Mouse (Mus musculus): ENCODE measurements around the gene Hoxa7. TPM values are rescaled to one million over a fixed set of nuclear protein-coding genes. Genes with fewer than 3 reads are reported as not detected.
A peak's percentile ranks its signal among the peaks of the same experiment; 100 is the strongest.

Hoxa7 gene
- polyA plus RNA-seq, 1 experiment from 2014 or later: not detected

DNA sequence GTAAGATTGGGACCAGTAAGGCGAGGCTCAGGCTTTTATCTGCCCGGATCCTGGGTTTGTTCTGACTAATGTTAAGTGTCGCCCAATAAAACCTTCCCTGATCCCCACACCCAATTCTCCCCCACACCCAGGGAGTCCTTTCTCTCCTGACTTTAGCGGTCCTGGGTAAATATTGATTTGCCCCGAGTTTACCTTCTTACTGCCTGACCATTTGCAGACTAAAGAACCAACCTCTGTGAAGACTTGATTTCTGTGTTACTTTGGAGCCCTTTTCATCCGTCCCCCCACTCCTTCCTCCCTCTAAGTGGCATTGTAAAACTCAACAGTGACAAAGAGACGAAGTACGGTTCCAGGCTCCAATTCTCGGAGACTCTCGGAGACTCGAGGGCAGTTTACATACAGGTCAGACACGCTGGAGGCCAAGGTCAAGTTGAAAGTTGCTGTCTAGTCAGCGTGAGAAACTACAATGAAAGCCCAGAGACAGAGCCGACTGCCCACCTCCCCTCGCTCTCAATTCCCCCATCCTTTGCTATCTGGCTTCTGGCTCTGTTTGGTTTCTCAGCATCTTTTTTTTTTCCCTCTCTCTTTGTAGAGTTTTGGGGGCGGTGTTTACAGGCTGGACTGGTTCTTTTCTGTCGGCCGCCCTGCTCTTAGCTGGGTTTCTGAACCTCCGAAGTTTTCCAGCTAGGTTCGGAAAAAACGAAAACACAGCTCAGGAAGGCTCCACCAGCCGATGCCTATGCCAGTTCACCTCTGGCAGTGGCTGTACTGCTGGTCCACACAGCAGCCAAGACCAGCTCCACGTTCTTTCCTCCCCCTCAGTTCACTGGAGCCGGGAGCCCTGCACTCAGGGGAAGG, 41.0 kb upstream of the Hoxa7 start:
- Histone ChIP-seq H3K9me3 (replicated peaks) (no peaks in the 10 kb centered on the region), H3K36me3 (no peaks in the 10 kb centered on the region), H3K27me3 (ENCODE audit: low read depth, poor library complexity, severe bottlenecking) (peaks cover 100% of the 10 kb centered on the region), H3K4me1 (peaks cover 15% of the 10 kb centered on the region), H3K4me3 (no peak overlapping the region), H3K27ac (replicated peaks) (no peak overlapping the region)
- DNase-seq (ENCODE audit: low spot score): peak; percentile 54
- WGBS: 2% methylated on average over 24 of the region's 24 CpGs

DNA sequence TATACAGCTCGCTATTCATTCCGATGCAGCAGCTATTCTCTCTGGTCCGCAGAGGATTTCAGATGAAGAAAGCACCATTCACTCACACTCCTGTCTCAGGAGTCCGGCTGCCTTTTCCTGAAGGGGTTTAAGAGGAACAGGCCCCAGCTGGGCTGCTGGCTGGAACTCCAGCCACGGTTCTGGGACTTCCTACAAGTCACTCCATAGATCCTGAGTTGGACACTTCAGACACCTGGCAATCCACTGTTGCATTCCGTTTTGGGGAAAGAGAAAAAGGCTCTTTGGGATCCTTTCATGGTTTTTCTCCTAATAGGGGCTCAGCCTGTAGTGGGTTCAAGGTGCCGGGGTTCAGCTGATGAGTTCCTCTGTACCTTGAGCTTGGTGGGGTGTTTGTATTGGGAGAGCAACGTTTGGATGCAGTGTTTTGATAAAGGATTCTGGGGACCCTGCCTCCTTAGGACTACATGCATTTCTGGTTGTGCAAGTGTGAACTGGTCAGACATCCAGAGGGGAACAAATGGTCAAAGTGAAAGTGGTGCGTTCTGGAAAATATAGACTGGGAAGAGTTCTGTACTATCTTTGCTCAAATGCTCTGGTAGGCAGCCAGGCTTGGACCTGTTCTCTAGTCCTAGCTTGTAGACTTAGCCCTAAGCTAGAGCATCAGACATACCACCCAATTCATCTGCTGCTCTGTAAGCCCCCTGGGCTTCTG, 40.3 kb upstream of the Hoxa7 start:
- H3K4me3 ChIP-seq: no peak overlapping the region
- DNase-seq (ENCODE audit: low spot score): peak; percentile 49
- H3K27ac ChIP-seq (replicated peaks): no peak overlapping the region
- WGBS: 3% methylated on average over 9 of the region's 9 CpGs
- H3K9me3 ChIP-seq (replicated peaks): no peaks in the 10 kb centered on the region
- peaks cover 15% of the 10 kb centered on the region for H3K4me1 ChIP-seq
- no peaks in the 10 kb centered on the region for H3K36me3 ChIP-seq
- peaks cover 100% of the 10 kb centered on the region for H3K27me3 ChIP-seq (ENCODE audit: low read depth, poor library complexity, severe bottlenecking)

DNA sequence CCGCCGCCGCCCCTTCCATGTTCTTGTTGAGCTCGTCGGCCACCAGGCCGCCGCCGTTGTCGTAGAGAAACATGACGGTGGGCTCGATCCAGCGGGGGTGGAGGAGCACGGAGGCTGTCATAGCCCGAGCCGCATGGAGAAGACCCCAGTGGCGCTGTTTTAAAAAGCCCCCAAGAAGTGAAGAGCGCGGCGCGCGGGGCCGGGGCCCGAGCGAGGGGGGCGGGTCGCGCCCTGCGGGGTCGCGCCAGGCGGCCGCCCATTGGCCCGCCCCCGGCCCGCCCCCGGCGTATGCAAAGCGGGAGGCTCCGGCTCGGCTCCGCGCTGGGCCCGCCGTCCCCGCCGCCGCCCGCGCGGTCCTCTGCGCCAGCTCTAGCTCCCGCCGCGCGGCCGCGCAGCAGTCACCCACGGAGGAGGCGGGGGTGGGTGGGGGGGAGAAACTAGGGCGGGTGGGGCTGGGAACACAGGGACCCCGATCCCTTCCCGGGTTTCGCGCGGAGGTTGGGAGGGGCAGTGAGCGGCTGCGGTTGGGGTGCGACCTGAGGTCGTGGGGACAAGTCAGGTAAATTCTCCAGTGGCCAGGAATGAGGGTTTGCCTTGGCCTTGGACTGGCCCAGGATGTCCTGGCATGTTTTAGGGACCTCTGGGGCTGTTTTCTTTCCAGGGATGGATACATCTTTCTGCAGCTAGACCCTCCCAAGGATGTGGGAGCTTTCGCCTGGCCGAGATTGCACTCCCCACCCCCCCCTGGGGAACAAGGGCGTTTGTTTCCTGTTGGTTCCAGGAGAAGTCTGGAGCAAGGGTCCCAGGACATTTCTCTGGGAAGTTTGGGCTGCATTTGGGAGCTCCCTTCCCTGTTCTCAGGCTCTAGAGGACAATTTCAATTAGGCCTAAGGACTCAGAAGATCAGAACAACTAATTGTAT, 39.3 kb upstream of the Hoxa7 start, which contains the start of gene Hoxa13:
TSS of gene Hoxa13 (minus strand) at position 227 of the 922 bp plus-strand sequence.
- Histone ChIP-seq H3K4me3 (peak within 1 kb of the TSS; percentile 44), H3K36me3 (no peaks in the 10 kb centered on the region), H3K27me3 (ENCODE audit: low read depth, poor library complexity, severe bottlenecking) (peaks cover 100% of the 10 kb centered on the region), H3K4me1 (peaks cover 15% of the 10 kb centered on the region), H3K27ac (replicated peaks) (no peak within 1 kb of the TSS), H3K9me3 (replicated peaks) (no peaks in the 10 kb centered on the region)
- 0% methylated on average over 57 of the region's 72 CpGs for WGBS
- DNase-seq (ENCODE audit: low spot score): peak; percentile 67

DNA sequence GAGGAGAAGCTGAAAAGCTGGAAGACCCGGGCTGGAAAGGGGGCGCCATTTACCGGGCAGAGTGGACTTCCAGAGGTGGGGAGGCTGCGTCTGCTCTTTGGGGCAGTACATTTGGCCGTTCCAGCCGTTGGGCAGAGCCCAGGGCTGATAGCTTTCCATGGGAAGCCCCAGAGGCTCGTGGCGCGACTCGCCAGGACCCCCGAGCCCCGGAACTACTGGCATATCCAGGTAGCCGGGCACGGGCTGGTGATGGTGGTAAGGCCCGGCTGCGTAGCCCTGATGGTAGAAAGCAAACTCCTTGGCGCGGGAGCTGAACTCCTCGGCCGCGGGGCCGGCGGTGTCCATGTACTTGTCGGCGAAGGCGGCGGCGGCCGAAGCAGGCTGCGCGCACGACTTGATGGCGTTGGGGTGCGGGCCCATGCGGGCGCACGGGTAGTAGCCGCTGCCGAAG, 38.2 kb upstream of the Hoxa7 start:
- 1% methylated on average over 37 of the region's 39 CpGs for WGBS
- Histone ChIP-seq H3K4me1 (peaks cover 15% of the 10 kb centered on the region), H3K27me3 (ENCODE audit: low read depth, poor library complexity, severe bottlenecking) (peaks cover 100% of the 10 kb centered on the region), H3K9me3 (replicated peaks) (no peaks in the 10 kb centered on the region), H3K4me3 (peak overlapping the region; percentile 21), H3K36me3 (no peaks in the 10 kb centered on the region), H3K27ac (replicated peaks) (no peak overlapping the region)
- peak; percentile 60 for DNase-seq (ENCODE audit: low spot score)

DNA sequence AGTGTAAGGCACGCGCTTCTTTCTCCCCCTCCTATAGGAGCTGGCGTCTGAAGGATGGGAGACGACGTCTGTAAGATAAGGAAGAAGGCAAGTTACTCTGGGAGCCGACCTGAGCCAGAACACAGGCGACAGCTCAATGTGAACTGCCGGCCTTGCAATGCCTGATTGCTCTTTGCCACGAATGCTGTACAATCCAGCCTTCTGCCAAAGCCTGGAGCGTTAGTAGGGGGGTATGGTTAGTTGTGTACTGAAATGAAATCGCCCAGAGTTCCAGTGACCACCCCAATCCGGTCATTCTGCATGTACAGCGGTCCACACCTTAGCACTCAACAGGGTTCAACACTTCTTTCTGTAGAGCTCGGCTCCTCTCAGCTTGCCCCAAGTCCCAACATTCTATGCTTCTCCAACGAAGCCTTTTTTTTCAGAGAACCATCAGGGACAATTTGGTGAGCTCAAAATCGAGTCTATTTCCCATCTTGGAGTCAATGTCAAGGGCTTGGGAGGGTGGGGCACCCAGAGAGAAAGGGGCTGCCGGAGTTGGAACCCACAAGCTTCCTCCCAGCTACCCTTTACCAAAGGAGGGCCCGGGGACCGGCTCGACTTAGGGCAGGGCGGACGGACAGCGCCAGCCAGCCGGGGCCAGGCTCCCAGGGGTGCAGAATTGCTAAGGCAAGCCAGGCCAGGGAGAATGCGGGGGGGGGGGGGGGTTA, 37.6 kb upstream of the Hoxa7 start:
- DNase-seq (ENCODE audit: low spot score): peak; percentile 63
- WGBS: under 1% methylated on average over 24 of the region's 25 CpGs
- Histone ChIP-seq H3K27ac (replicated peaks) (no peak overlapping the region), H3K4me3 (no peak overlapping the region), H3K27me3 (ENCODE audit: low read depth, poor library complexity, severe bottlenecking) (peaks cover 100% of the 10 kb centered on the region), H3K4me1 (peaks cover 15% of the 10 kb centered on the region), H3K9me3 (replicated peaks) (no peaks in the 10 kb centered on the region), H3K36me3 (no peaks in the 10 kb centered on the region)

DNA sequence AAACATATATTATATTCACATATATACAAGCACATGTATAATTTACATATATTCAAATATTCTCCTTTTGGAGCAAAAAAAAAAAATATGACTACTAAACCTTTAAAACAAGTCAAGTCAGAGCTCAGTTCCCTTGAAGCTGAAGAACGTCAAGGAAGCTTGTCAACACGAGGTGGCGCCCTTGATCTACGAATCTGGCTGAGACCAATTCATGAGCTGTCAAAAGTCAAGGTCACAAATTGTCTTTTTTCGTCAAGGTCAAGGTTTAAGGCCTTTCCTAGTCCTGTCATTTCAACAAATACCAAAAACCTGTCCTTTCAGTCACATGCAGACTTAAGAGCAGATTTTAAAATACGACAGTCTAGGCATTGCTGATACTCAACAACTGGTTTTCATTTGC, 35.3 kb upstream of the Hoxa7 start:
- Histone ChIP-seq H3K27ac (replicated peaks) (no peak overlapping the region), H3K9me3 (replicated peaks) (no peaks in the 10 kb centered on the region), H3K36me3 (no peaks in the 10 kb centered on the region), H3K27me3 (ENCODE audit: low read depth, poor library complexity, severe bottlenecking) (peaks cover 100% of the 10 kb centered on the region), H3K4me1 (peaks cover 20% of the 10 kb centered on the region), H3K4me3 (no peak overlapping the region)
- DNase-seq (ENCODE audit: low spot score): peak; percentile 80
- 2% methylated on average over 6 of the region's 6 CpGs for WGBS

DNA sequence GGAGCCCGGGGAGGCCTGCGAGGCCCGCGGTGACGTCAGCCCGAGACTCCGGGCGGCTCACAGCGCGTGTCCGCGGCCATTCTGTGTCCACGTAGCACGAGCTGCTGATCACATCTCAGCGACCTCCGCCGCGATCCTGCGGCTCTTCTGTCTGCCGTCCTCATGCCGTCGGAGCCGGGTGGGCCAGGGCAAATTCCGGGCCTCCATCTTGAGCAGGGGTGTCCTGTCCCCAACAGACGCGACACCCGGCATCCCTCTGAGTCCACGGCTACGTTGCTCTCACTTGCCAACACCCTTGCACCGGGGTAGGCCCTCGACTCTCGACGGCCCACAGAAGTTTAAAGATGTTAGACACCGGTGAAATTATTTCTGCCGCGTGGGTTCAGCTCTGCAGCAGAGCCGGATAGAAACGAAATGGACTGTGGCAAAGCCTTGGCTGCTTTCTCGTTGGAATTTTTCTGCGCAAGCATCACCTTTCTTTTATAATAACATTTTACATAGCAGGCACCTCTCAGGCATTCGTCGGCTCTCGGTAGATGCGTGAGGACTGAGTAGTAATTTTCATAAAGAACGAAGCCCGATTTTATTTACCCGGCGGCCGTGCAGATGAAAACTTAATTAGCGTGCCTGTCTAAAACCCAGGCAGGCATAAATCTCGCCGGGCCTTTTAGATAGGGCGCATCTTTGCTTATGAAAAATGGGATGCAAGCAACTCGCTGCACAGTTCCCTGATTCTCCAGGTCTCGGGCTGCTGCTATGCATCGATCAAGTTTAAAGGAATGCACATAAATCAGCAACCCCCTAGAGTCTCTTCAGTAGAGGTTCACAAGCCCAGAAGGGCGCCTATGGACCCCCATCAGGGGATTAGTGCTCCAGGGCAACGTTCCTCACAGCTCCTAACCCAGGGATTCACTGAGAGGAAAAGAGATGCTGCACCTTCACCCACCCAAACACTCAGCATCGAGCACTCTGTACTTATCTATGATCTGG, 32.2 kb upstream of the Hoxa7 start:
- peak; percentile 63 for DNase-seq (ENCODE audit: low spot score)
- Histone ChIP-seq H3K36me3 (no peaks in the 10 kb centered on the region), H3K9me3 (replicated peaks) (no peaks in the 10 kb centered on the region), H3K27me3 (ENCODE audit: low read depth, poor library complexity, severe bottlenecking) (peaks cover 100% of the 10 kb centered on the region), H3K4me1 (peaks cover 5% of the 10 kb centered on the region), H3K27ac (replicated peaks) (no peak overlapping the region), H3K4me3 (peak overlapping the region; percentile 17; the same call in 1 of the 2 replicates)
- WGBS: under 1% methylated on average over 59 of the region's 59 CpGs

DNA sequence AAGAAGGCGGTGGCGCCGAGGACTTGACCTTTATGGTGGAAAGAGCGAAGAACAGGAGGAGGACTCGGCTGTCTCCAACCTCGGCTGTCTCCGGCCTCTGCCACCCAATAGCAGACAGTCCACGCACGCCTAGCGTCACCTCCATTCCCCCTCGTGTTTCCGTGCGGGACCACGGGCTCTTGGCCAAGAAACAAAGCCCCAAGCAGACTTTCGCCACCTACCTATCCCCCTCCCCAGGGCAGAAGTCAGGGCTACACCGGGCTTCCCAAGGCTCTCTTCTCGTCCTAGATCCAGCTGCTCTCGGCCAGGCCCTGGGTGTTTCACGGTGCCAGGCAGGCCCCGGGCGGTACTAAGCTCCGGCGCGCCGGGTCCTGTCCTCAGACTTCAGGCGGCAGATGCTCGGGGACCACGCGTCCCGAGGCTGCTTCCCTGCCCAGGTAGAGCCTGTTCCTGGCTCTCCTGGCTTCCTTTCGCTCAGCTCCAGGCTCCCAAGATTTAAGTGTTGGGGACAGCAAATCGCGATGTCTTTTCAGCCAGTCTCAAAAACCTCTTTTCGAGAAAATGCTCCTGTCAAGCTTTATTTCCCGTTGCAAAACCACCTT, 31.2 kb upstream of the Hoxa7 start:
- Histone ChIP-seq H3K4me1 (peaks cover 8% of the 10 kb centered on the region), H3K27me3 (ENCODE audit: low read depth, poor library complexity, severe bottlenecking) (peaks cover 100% of the 10 kb centered on the region), H3K4me3 (0 out of 2 replicates have a peak overlapping the region, but pooled peaks have one; percentile 17), H3K9me3 (replicated peaks) (no peaks in the 10 kb centered on the region), H3K27ac (replicated peaks) (no peak overlapping the region), H3K36me3 (no peaks in the 10 kb centered on the region)
- DNase-seq (ENCODE audit: low spot score): peak; percentile 70
- under 1% methylated on average over 35 of the region's 35 CpGs for WGBS

DNA sequence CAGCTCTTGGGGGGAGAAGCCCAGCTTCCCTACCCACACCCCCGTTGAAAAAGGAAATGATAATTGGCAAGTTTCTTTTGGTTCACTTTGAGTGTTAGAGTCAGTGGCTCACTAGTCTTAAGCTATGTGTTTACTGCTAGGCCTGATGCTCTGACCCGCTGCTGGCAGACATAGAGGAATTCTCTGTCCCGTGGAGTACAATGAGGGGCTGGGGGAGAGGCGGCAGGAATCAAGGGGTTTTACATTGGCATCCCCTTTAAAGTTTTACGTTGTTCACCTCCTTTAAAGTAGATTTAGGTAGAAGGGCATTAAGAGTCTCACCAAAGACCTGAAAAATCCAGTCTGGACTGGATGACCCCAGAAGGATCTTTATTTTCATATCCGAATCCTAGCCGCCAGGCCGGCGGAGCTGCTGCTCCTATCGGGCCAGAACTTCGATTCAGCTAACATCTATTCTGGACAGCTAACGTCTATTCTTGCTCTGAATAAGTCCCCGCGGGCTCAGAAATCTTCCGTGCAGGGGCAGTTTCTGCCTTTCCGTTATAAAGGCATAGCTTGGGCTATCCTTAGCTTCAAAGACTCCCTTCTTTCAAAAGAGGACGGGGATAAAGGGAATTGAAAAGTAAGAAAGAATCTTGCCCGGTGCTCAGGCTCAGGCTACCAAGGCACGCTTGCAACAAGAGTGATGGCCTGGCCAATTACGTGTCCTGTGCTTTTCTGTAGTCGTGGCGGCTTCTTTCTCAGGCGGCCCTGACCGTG, 30.5 kb upstream of the Hoxa7 start:
- no peaks in the 10 kb centered on the region for H3K9me3 ChIP-seq (replicated peaks)
- peaks cover 8% of the 10 kb centered on the region for H3K4me1 ChIP-seq
- no peak overlapping the region for H3K27ac ChIP-seq (replicated peaks)
- no peaks in the 10 kb centered on the region for H3K36me3 ChIP-seq
- WGBS: 1% methylated on average over 24 of the region's 24 CpGs
- peaks cover 100% of the 10 kb centered on the region for H3K27me3 ChIP-seq (ENCODE audit: low read depth, poor library complexity, severe bottlenecking)
- no peak overlapping the region for H3K4me3 ChIP-seq
- DNase-seq (ENCODE audit: low spot score): no peak

DNA sequence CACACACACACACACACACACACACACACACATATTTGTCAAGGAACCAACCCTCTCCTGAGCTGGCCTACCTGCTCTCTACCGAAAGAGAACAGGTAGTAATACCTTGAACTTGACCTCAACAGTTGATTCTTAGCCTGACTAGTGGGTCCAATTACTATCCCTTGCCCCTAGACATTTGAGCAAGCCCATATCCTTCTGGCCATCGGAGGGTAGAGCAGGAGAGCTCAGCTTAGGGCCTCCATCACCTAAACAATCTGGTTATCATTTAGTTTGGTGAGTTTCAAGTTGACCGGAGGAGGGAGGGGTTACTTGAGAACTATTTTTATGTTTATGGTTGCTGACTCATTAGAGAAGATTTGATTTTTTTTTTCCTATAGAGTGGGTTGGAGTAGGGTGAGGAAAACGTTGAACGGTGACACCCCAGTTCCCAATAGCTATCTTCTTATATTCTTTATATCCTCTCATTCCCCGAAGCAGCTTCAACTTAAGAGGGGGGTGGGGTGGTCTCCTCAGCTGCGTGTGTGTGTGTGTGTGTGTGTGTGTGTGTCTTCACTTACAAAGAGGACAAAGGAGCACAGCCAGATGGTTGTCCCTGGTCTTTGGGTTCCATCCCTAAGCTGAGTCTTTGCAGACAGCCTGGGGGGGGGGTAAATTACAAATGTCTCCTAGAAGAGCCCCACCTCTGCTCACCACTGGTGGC, 29.7 kb upstream of the Hoxa7 start:
- no peak for DNase-seq (ENCODE audit: low spot score)
- H3K27me3 ChIP-seq (ENCODE audit: low read depth, poor library complexity, severe bottlenecking): peaks cover 100% of the 10 kb centered on the region
- 14% methylated on average over 7 of the region's 7 CpGs for WGBS

More for the DNA sequence above, 29.7 kb upstream of the Hoxa7 start:
- Histone ChIP-seq H3K36me3 (no peaks in the 10 kb centered on the region), H3K27ac (replicated peaks) (no peak overlapping the region), H3K4me1 (peaks cover 8% of the 10 kb centered on the region), H3K9me3 (replicated peaks) (no peaks in the 10 kb centered on the region), H3K4me3 (no peak overlapping the region)
